Mouse (Mus musculus) G1E (cell line): ENCODE data around the gene Pdzrn4.

Source experiments
- CTCF ChIP-seq: IDR thresholded peaks from 2 replicates; pipeline ENCODE4 v1.5.1; 2012; ENCODE audit warnings: low read depth, low read length, inconsistent platforms, mixed read lengths
- GATA1 ChIP-seq: IDR thresholded peaks from 2 replicates; pipeline ENCODE4 v1.6.1; 2012; ENCODE audit warnings: borderline replicate concordance, low read length, inconsistent platforms, mixed read lengths
- GATA2 ChIP-seq: IDR thresholded peaks from 2 replicates; pipeline ENCODE4 v1.6.1; 2012; ENCODE audit warnings: low read depth, low read length, inconsistent platforms, borderline replicate concordance
- POLR2AphosphoS5 ChIP-seq: IDR thresholded peaks from 2 replicates; pipeline ENCODE4 v1.6.1; 2012; ENCODE audit warnings: low read depth, low read length, inconsistent platforms; ENCODE audit not compliant: insufficient replicate concordance
- TAL1 ChIP-seq: conservative IDR thresholded peaks from 2 replicates; pipeline ENCODE4 v1.6.1; 2012; ENCODE audit warnings: low read depth, low read length, inconsistent platforms, mixed read lengths

GRCm38 (mm10) chr15:92621731-92622234 is 225.1 kb downstream of the Pdzrn4 start:
- no peak for TF ChIP-seq CTCF
- TF ChIP-seq GATA1, result no peak
- TF ChIP-seq TAL1, result no peak
- no peak for TF ChIP-seq GATA2
- TF ChIP-seq POLR2AphosphoS5, result no peak
